ENCODE assay signal across 8 mouse cellular contexts in the genomic region with DNA sequence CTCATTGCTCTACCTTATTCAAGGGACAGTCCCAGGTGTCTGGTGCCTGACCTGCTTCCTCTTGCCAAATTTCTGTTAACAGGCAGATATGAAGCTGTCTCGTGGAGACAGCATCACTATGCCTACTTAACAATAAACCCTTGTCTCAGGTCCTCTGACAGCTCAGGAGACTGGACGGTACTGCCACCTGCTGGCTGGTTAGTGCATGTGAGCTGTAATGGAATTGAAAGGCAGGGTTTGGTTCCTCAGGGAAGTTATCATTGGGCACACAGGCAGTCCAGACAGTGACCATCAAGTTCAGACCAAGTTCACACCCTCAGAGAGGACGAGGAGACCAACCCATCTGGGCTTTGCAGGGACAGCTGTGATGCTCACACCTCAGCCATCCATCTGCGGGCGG.
DNase-seq lines count a peak whose midpoint lies in the region; ATAC-seq lines count a peak whose summit lies in the region.

No protein-coding gene starts in this region.

- no peak overlapping the region for H3K4me2 ChIP-seq in heart, embryonic 11.5 days
- H3K4me2 ChIP-seq in forebrain, embryonic 16.5 days (ENCODE audit: low read length): no peak overlapping the region
- no peak overlapping the region for H3K4me2 ChIP-seq in hindbrain, embryonic 15.5 days

- no peak overlapping the region for H3K27ac ChIP-seq in heart, embryonic 11.5 days (ENCODE audit: low read depth, low read length)
- no peak overlapping the region for H3K27ac ChIP-seq in forebrain, embryonic 16.5 days (ENCODE audit: low read length)
- H3K27ac ChIP-seq in hindbrain, embryonic 15.5 days (replicated peaks): no peak overlapping the region

- H3K4me1 ChIP-seq in heart, embryonic 11.5 days (ENCODE audit: control insufficient read depth, insufficient read depth, low read length): no peaks in the 10 kb centered on the region
- H3K4me1 ChIP-seq in forebrain, embryonic 16.5 days (replicated peaks; ENCODE audit: control insufficient read depth, insufficient read depth, low read length): peaks cover under 1% of the 10 kb centered on the region
- peaks cover 2% of the 10 kb centered on the region for H3K4me1 ChIP-seq in hindbrain, embryonic 15.5 days (replicated peaks)

- H3K9ac ChIP-seq in heart, embryonic 11.5 days (ENCODE audit: low read depth, low read length): no peak overlapping the region
- H3K9ac ChIP-seq in forebrain, embryonic 16.5 days (replicated peaks; ENCODE audit: low read depth, low read length): no peak overlapping the region
- no peak overlapping the region for H3K9ac ChIP-seq in hindbrain, embryonic 15.5 days

- peak; percentile 91 for DNase-seq in heart, adult 11 months
- peak; percentile 61 for DNase-seq in cerebellum, adult 11 months
- DNase-seq in left cerebral cortex, adult 18-20 months (ENCODE audit: low spot score in 2 of 2): peak; percentile 80 to 82
- peak; percentile 86 for DNase-seq in mesoderm, embryonic 11.5 days (ENCODE audit: low read depth, low spot score)
- peak; percentile 37 for DNase-seq in skeletal muscle tissue, adult 2 months (ENCODE audit: low read depth, low spot score)

- no peak overlapping the region for H3K4me3 ChIP-seq in heart, embryonic 11.5 days (ENCODE audit: low read depth, low read length)
- H3K4me3 ChIP-seq in forebrain, embryonic 16.5 days (replicated peaks; ENCODE audit: low read length): no peak overlapping the region
- H3K4me3 ChIP-seq in hindbrain, embryonic 15.5 days: no peak overlapping the region

- peaks cover 5% of the 10 kb centered on the region; the same call in 1 of the 2 replicates for H3K36me3 ChIP-seq in heart, embryonic 11.5 days (ENCODE audit: control insufficient read depth, insufficient read depth, low read length)
- H3K36me3 ChIP-seq in forebrain, embryonic 16.5 days (ENCODE audit: control insufficient read depth, insufficient read depth): no peaks in the 10 kb centered on the region
- H3K36me3 ChIP-seq in hindbrain, embryonic 15.5 days: peaks cover 4% of the 10 kb centered on the region; the same call in 1 of the 2 replicates

- no peaks in the 10 kb centered on the region for H3K9me3 ChIP-seq in heart, embryonic 11.5 days (replicated peaks; ENCODE audit: control insufficient read depth, low read length)
- no peaks in the 10 kb centered on the region for H3K9me3 ChIP-seq in forebrain, embryonic 16.5 days (ENCODE audit: control insufficient read depth, low read length)
- H3K9me3 ChIP-seq in hindbrain, embryonic 15.5 days: no peaks in the 10 kb centered on the region

- H3K27me3 ChIP-seq in heart, embryonic 11.5 days (ENCODE audit: control insufficient read depth, insufficient read depth, low read length): no peaks in the 10 kb centered on the region
- no peaks in the 10 kb centered on the region for H3K27me3 ChIP-seq in forebrain, embryonic 16.5 days (replicated peaks; ENCODE audit: control insufficient read depth, insufficient read depth, low read length)
- no peaks in the 10 kb centered on the region for H3K27me3 ChIP-seq in hindbrain, embryonic 15.5 days

- 40% methylated on average over 5 of the region's 5 CpGs for WGBS in heart, embryonic 11.5 days (ENCODE audit: insufficient replicate concordance)
- 31% methylated on average over 5 of the region's 5 CpGs for WGBS in forebrain, embryonic 16.5 days
- WGBS in hindbrain, embryonic 15.5 days: 35% methylated on average over 5 of the region's 5 CpGs

- no peak for ATAC-seq in heart, embryonic 11.5 days (replicated peaks; ENCODE audit: insufficient number of reproducible peaks, low FRiP score, low TSS enrichment)
- peak; percentile 71 for ATAC-seq in forebrain, embryonic 16.5 days
- ATAC-seq in hindbrain, embryonic 15.5 days (ENCODE audit: low FRiP score, low read depth): peak; percentile 52; the same call in 1 of the 2 replicates

Comparison
In these comparisons a context has a peak if more than half of its experiments do, and no peak if none do; other contexts are left out.
1. DNase-seq: peak in every context shown above with its lines; median percentile 91 in heart, adult 11 months; 86 in mesoderm, embryonic 11.5 days; 81 in left cerebral cortex, adult 18-20 months; 61 in cerebellum, adult 11 months; 37 in skeletal muscle tissue, adult 2 months.